12 mouse cellular contexts compared by ENCODE assay signal in genomic region chr2:32156645-32157044, GRCm38 (mm10). TPM values are rescaled to one million over a fixed set of nuclear protein-coding genes. Genes with fewer than 3 reads are reported as not detected.
A peak's percentile ranks its signal among the peaks of the same experiment; 100 is the strongest.
DNase-seq lines count a peak whose midpoint lies in the region; ATAC-seq and TF ChIP-seq lines count a peak whose summit lies in the region.
"Had no signal": no experiment of that assay in that cellular context is flagged by ENCODE, and none has a peak within 500 bp of the region (broad histone marks: within the 10 kb centered on the region; RNA-seq: fewer than 3 reads in every experiment).

No protein-coding gene starts in this region.

- H3K36me3 ChIP-seq in embryonic facial prominence, embryonic 13.5 days: peaks cover 21% of the 10 kb centered on the region; the same call in 1 of the 2 replicates
- H3K36me3 ChIP-seq in hindbrain, embryonic 14.5 days (replicated peaks; ENCODE audit: control insufficient read depth, insufficient read depth): no peaks in the 10 kb centered on the region
- no peaks in the 10 kb centered on the region for H3K36me3 ChIP-seq in neural tube, embryonic 13.5 days

- WGBS in embryonic facial prominence, embryonic 13.5 days: 40% methylated on average over 10 of the region's 10 CpGs
- WGBS in hindbrain, embryonic 14.5 days: 63% methylated on average over 10 of the region's 10 CpGs
- WGBS in neural tube, embryonic 13.5 days: 76% methylated on average over 10 of the region's 10 CpGs

- no peaks in the 10 kb centered on the region for H3K9me3 ChIP-seq in embryonic facial prominence, embryonic 13.5 days
- no peaks in the 10 kb centered on the region for H3K9me3 ChIP-seq in hindbrain, embryonic 14.5 days (ENCODE audit: control insufficient read depth, low read length)
- H3K9me3 ChIP-seq in neural tube, embryonic 13.5 days: no peaks in the 10 kb centered on the region

- ATAC-seq in embryonic facial prominence, embryonic 13.5 days (ENCODE audit: insufficient number of reproducible peaks, insufficient read depth, low FRiP score, low TSS enrichment, low read depth): no peak
- no peak for ATAC-seq in hindbrain, embryonic 14.5 days (ENCODE audit: low FRiP score)
- ATAC-seq in neural tube, embryonic 13.5 days (ENCODE audit: low read depth): no peak
- no peak for ATAC-seq in frontal cortex, adult (ENCODE audit: low TSS enrichment)
- no peak for ATAC-seq in activated CD4-positive, CD25-positive, alpha-beta regulatory T cell, adult 4 months

- peak overlapping the region; percentile 96 for H3K4me2 ChIP-seq in embryonic facial prominence, embryonic 13.5 days
- H3K4me2 ChIP-seq in hindbrain, embryonic 14.5 days (replicated peaks): peak overlapping the region; percentile 19
- H3K4me2 ChIP-seq in neural tube, embryonic 13.5 days: peak overlapping the region; percentile 31

- H3K9ac ChIP-seq in embryonic facial prominence, embryonic 13.5 days: peak overlapping the region; percentile 60; the same call in 1 of the 2 replicates
- peak overlapping the region; percentile 21; the same call in 1 of the 2 replicates for H3K9ac ChIP-seq in hindbrain, embryonic 14.5 days
- H3K9ac ChIP-seq in neural tube, embryonic 13.5 days: peak overlapping the region; percentile 58

- DNase-seq in left cerebral cortex, adult 2 months (ENCODE audit: extremely low spot score in 1 of 2, low spot score in 2 of 2): no peak
- DNase-seq in left cerebral cortex, postnatal 10 days (ENCODE audit: extremely low spot score in 1 of 2, low spot score in 2 of 2): no peak
- no peak for DNase-seq in hindbrain, embryonic 14.5 days (ENCODE audit: low spot score)
- no peak for DNase-seq in frontal cortex, adult 2 months (ENCODE audit: extremely low spot score in 1 of 2, low spot score in 1 of 2)
- DNase-seq: adrenal gland, postnatal 25 days; cerebellum, postnatal 25 days; gastrocnemius, postnatal 14 days; kidney, postnatal 10 days had no signal

- no peak overlapping the region for H3K4me3 ChIP-seq in left cerebral cortex, adult 2 months
- 0 out of 2 replicates have a peak overlapping the region, but pooled peaks have one; percentile 3 for H3K4me3 ChIP-seq in embryonic facial prominence, embryonic 13.5 days
- no peak overlapping the region for H3K4me3 ChIP-seq in hindbrain, embryonic 14.5 days (replicated peaks; ENCODE audit: low read length)
- H3K4me3 ChIP-seq in neural tube, embryonic 13.5 days: no peak overlapping the region

- H3K27me3 ChIP-seq in embryonic facial prominence, embryonic 13.5 days: no peaks in the 10 kb centered on the region
- no peaks in the 10 kb centered on the region for H3K27me3 ChIP-seq in hindbrain, embryonic 14.5 days (ENCODE audit: control insufficient read depth, insufficient read depth, low read length)
- no peaks in the 10 kb centered on the region for H3K27me3 ChIP-seq in neural tube, embryonic 13.5 days

- no peak for TF ChIP-seq CTCF in left cerebral cortex, adult 2 months (IDR thresholded peaks at IDR 0.05)

- intact Hi-C loops in left cerebral cortex, adult 2 months (cut with DNase I): no loop called here
- intact Hi-C loops in left cerebral cortex, postnatal 10 days (cut with DNase I): no loop called here

- H3K27ac ChIP-seq in left cerebral cortex, adult 2 months: peak overlapping the region; percentile 28; the same call in 1 of the 2 replicates
- H3K27ac ChIP-seq in embryonic facial prominence, embryonic 13.5 days: peak overlapping the region; percentile 80
- H3K27ac ChIP-seq in hindbrain, embryonic 14.5 days: peak overlapping the region; percentile 60; the same call in 1 of the 2 replicates
- peak overlapping the region; percentile 80 for H3K27ac ChIP-seq in neural tube, embryonic 13.5 days (replicated peaks)

- peaks cover 69% of the 10 kb centered on the region for H3K4me1 ChIP-seq in embryonic facial prominence, embryonic 13.5 days
- peaks cover 80% of the 10 kb centered on the region for H3K4me1 ChIP-seq in hindbrain, embryonic 14.5 days (replicated peaks; ENCODE audit: control insufficient read depth, insufficient read depth, low read length)
- H3K4me1 ChIP-seq in neural tube, embryonic 13.5 days (replicated peaks): peaks cover 90% of the 10 kb centered on the region

RNA-seq across cellular contexts. Expression of gene Prrc2b, which starts 5.8 kb away (rescaled TPM):
- 100 to 1,000 TPM; 268 to 280 TPM for total RNA-seq in left cerebral cortex, adult 2 months (2021)
- total RNA-seq in left cerebral cortex, postnatal 10 days (2021): 100 to 1,000 TPM; 274 to 285 TPM
- polyA plus RNA-seq in embryonic facial prominence, embryonic 13.5 days (2015; fragmentation: Nextera tagmentation; extraction: Ambion mirVana): 44.8 and 57.7 TPM in 2 replicates
- 105 and 119 TPM in 2 replicates for polyA plus RNA-seq in hindbrain, embryonic 14.5 days (2014; fragmentation: Nextera tagmentation; extraction: Ambion mirVana)
- polyA plus RNA-seq in neural tube, embryonic 13.5 days (2015; fragmentation: Nextera tagmentation; extraction: Ambion mirVana): 61.6 and 69.8 TPM in 2 replicates
- 106 and 118 TPM in 2 replicates for polyA plus RNA-seq in frontal cortex, adult 2 months (2012; rRNA removed)
- 10 to 100 TPM; 32.0 to 32.6 TPM for polyA plus RNA-seq in activated CD4-positive, CD25-positive, alpha-beta regulatory T cell, adult 4 months (2017; shearing (Covaris generic))

Comparison
In these comparisons a context has a peak if more than half of its experiments do, and no peak if none do; other contexts are left out.
1. H3K27ac ChIP-seq: peak in every context shown above with its lines; median percentile 80 in embryonic facial prominence, embryonic 13.5 days; 80 in neural tube, embryonic 13.5 days; 60 in hindbrain, embryonic 14.5 days; 28 in left cerebral cortex, adult 2 months.
2. H3K4me2 ChIP-seq: peak in every context shown above with its lines; median percentile 96 in embryonic facial prominence, embryonic 13.5 days; 31 in neural tube, embryonic 13.5 days; 19 in hindbrain, embryonic 14.5 days.